Mouse (Mus musculus) thymus, postnatal 10 days (tissue): ENCODE measurements around the gene Slc29a3.
A peak's percentile ranks its signal among the peaks of the same experiment; 100 is the strongest.
"Not testable (repeated sequence)": the region's sequence is repeated elsewhere in the genome, so short reads cannot be mapped to it uniquely, and the experiment has no call there.

ENCODE experiments used
- DNase-seq, 2 experiments: peaks; one replicate each; pipeline ENCODE4 v3.0.0; 2021; ENCODE audit warnings: low spot score in 2 of 2

The Slc29a3 gene

GRCm38 (mm10) chr10:60727301-60727700 is 25.3 kb downstream of the Slc29a3 start:
- DNase-seq: no peak

GRCm38 (mm10) chr10:60726896-60727295 is 25.7 kb downstream of the Slc29a3 start:
- no peak for DNase-seq

GRCm38 (mm10) chr10:60724496-60724895 is 28.1 kb downstream of the Slc29a3 start:
- no peak for DNase-seq

GRCm38 (mm10) chr10:60723345-60723744 is 29.2 kb downstream of the Slc29a3 start:
- peak in 1 of 2 experiments; percentile 38 for DNase-seq

- DNase-seq: no peak
Observed at GRCm38 (mm10) chr10:60721640-60722039, 31.0 kb downstream of the Slc29a3 start.

GRCm38 (mm10) chr10:60720461-60720860 is 32.1 kb downstream of the Slc29a3 start:
- no peak for DNase-seq

- no peak for DNase-seq
Observed at GRCm38 (mm10) chr10:60718491-60718890, 34.1 kb downstream of the Slc29a3 start.

GRCm38 (mm10) chr10:60716449-60716848 is 36.1 kb downstream of the Slc29a3 start:
- DNase-seq: no peak

- DNase-seq: not testable (repeated sequence)
Observed at GRCm38 (mm10) chr10:60712299-60712698, 40.3 kb downstream of the Slc29a3 start.

GRCm38 (mm10) chr10:60708837-60709236 is 43.8 kb downstream of the Slc29a3 start:
- DNase-seq: no peak

GRCm38 (mm10) chr10:60706268-60706667 is 46.3 kb downstream of the Slc29a3 start:
- no peak for DNase-seq

- no peak for DNase-seq
Observed at GRCm38 (mm10) chr10:60705134-60705533, 47.5 kb downstream of the Slc29a3 start.

GRCm38 (mm10) chr10:60697775-60698174 is 54.8 kb downstream of the Slc29a3 start:
- DNase-seq: no peak

GRCm38 (mm10) chr10:60696975-60697374 is 55.6 kb downstream of the Slc29a3 start:
- DNase-seq: peak; percentile 67 to 87

- DNase-seq: no peak
Observed at GRCm38 (mm10) chr10:60696390-60696789, 56.2 kb downstream of the Slc29a3 start, which contains the start of gene Cdh23. Gene Cdh23, minus strand, starts transcription at chr10:60696490.

GRCm38 (mm10) chr10:60691671-60692390 is 60.8 kb downstream of the Slc29a3 start:
- peak; percentile 79 to 90 for DNase-seq

- peak; percentile 33 to 44 for DNase-seq
Observed at GRCm38 (mm10) chr10:60690960-60691359, 61.6 kb downstream of the Slc29a3 start.

- DNase-seq: no peak
Observed at GRCm38 (mm10) chr10:60689396-60689795, 63.2 kb downstream of the Slc29a3 start.

GRCm38 (mm10) chr10:60687011-60687776 is 65.4 kb downstream of the Slc29a3 start:
- peak; percentile 58 to 74 for DNase-seq

GRCm38 (mm10) chr10:60686641-60686975 is 66.0 kb downstream of the Slc29a3 start:
- peak in 1 of 2 experiments; percentile 12 for DNase-seq

GRCm38 (mm10) chr10:60685764-60686640 is 66.6 kb downstream of the Slc29a3 start:
- DNase-seq: peak in 1 of 2 experiments; percentile 11

- no peak for DNase-seq
Observed at GRCm38 (mm10) chr10:60678926-60679325, 73.7 kb downstream of the Slc29a3 start.
